Mouse (Mus musculus): Measurements from ENCODE around the gene Tas2r124. TPM values are rescaled to one million over a fixed set of nuclear protein-coding genes. Genes with fewer than 3 reads are reported as not detected.

Tas2r124 gene
- not detected for polyA plus RNA-seq (2017; shearing (Covaris generic))

- ATAC-seq: no peak
Observed at GRCm38 (mm10) chr6:132754430-132754829, at the start of gene Tas2r124. Gene Tas2r124, plus strand, starts transcription at chr6:132754730.

GRCm38 (mm10) chr6:132711828-132712227 is 42.7 kb upstream of the Tas2r124 start, which contains the start of gene Tas2r122:
Gene Tas2r122, minus strand, starts transcription at chr6:132711928.
- no peak for ATAC-seq

- no peak for ATAC-seq
Observed at GRCm38 (mm10) chr6:132737935-132738334, 16.6 kb upstream of the Tas2r124 start, which contains the start of gene Tas2r115. Gene Tas2r115, minus strand, starts transcription at chr6:132738035.

GRCm38 (mm10) chr6:132750206-132750605 is 4.3 kb upstream of the Tas2r124 start:
- ATAC-seq: no peak

- no peak for ATAC-seq
Observed at GRCm38 (mm10) chr6:132761831-132762230, 7.3 kb downstream of the Tas2r124 start, which contains the start of gene Tas2r102. Gene Tas2r102, plus strand, starts transcription at chr6:132762131.

- no peak for ATAC-seq
Observed at GRCm38 (mm10) chr6:132778062-132778461, 23.5 kb downstream of the Tas2r124 start, which contains the start of gene Tas2r136. Gene Tas2r136, minus strand, starts transcription at chr6:132778162.

- no peak for ATAC-seq
Observed at GRCm38 (mm10) chr6:132795393-132795792, 40.9 kb downstream of the Tas2r124 start.

- no peak for ATAC-seq
Observed at GRCm38 (mm10) chr6:132802518-132802917, 48.0 kb downstream of the Tas2r124 start, which contains the start of gene Tas2r117. Gene Tas2r117, plus strand, starts transcription at chr6:132802818.

Other genes starting within 250 kb of the Tas2r124 start
- gene Prh1, start 184.9 kb upstream of the Tas2r124 start, polyA plus RNA-seq (2017; shearing (Covaris generic)): not detected
- gene Prp2, start 158.8 kb upstream of the Tas2r124 start, polyA plus RNA-seq (2017; shearing (Covaris generic)): not detected
- not detected for gene A630073D07Rik, start 103.2 kb upstream of the Tas2r124 start, polyA plus RNA-seq (2017; shearing (Covaris generic))
- not detected for gene Tas2r120, start 97.8 kb upstream of the Tas2r124 start, polyA plus RNA-seq (2017; shearing (Covaris generic))
- gene Tas2r121, start 53.7 kb upstream of the Tas2r124 start, polyA plus RNA-seq (2017; shearing (Covaris generic)): not detected
- gene Tas2r122, start 42.8 kb upstream of the Tas2r124 start, polyA plus RNA-seq (2017; shearing (Covaris generic)): not detected
- gene Tas2r115, start 16.7 kb upstream of the Tas2r124 start, polyA plus RNA-seq (2017; shearing (Covaris generic)): not detected
- gene Tas2r102, start 7.4 kb downstream of the Tas2r124 start, polyA plus RNA-seq (2017; shearing (Covaris generic)): not detected
- gene Tas2r136, start 23.4 kb downstream of the Tas2r124 start, polyA plus RNA-seq (2017; shearing (Covaris generic)): not detected
- not detected for gene Tas2r117, start 48.1 kb downstream of the Tas2r124 start, polyA plus RNA-seq (2017; shearing (Covaris generic))
- gene Tas2r123, start 92.4 kb downstream of the Tas2r124 start, polyA plus RNA-seq (2017; shearing (Covaris generic)): not detected
- gene Tas2r116, start 100.7 kb downstream of the Tas2r124 start, polyA plus RNA-seq (2017; shearing (Covaris generic)): not detected
- gene Tas2r110, start 113.3 kb downstream of the Tas2r124 start, polyA plus RNA-seq (2017; shearing (Covaris generic)): not detected
- gene Tas2r113, start 138.3 kb downstream of the Tas2r124 start, polyA plus RNA-seq (2017; shearing (Covaris generic)): not detected
- under 1 TPM in 1 of 2 experiments, not detected in 1; 0.58 TPM for gene Tas2r125, start 154.9 kb downstream of the Tas2r124 start, polyA plus RNA-seq (2017; shearing (Covaris generic))
- not detected for gene Tas2r129, start 196.4 kb downstream of the Tas2r124 start, polyA plus RNA-seq (2017; shearing (Covaris generic))
- not detected for gene Tas2r131, start 203.2 kb downstream of the Tas2r124 start, polyA plus RNA-seq (2017; shearing (Covaris generic))
- not detected for gene Tas2r109, start 226.2 kb downstream of the Tas2r124 start, polyA plus RNA-seq (2017; shearing (Covaris generic))